Mouse (Mus musculus): ENCODE data around the gene Eed. TPM values are rescaled to one million over a fixed set of nuclear protein-coding genes. Genes with fewer than 3 reads are reported as not detected.
A peak's percentile ranks its signal among the peaks of the same experiment; 100 is the strongest.

The Eed gene
- total and polyA plus RNA-seq, 3 experiments, result 108 to 267 (median 143) TPM

DNA sequence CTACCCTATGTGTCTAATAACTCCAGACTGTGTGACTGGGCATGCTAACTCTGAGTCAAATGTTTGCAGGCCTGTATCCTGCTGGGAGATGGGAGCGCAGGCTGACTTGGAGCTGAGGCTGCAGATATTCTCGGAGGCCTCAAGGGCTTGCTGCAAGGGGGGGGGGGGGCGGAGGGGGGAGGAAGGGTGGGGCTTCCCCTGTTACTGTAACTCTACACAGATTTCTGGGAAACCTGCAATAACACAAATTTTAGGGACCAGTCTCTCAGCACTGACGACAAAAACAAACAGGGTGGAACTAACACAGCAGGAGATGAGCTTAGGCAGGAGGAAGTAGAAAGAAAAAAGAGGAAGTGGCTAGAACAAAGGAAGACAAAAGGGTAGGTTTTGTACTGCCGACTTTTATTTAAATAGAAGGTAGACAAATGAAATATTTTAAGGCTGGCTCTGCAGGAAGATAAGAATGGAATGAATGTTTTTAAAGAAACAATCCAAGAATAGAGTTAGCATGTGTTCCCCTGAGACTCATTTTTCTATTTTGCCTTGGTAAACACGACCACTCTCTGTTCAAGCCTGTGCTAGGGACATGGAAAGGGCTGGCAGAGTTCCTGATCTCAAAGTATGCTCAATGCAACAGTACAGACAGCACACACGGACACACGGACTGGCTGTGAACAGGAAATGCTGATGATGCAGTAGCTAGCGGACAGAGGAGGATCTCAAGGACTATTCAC is 42.4 kb upstream of the Eed start (continued):
- TF ChIP-seq MEF2A (IDR thresholded peaks at IDR 0.05; ENCODE audit: borderline replicate concordance, low read depth, low read length), result no peak
- TF ChIP-seq TBP (conservative IDR thresholded peaks at IDR 0.05; ENCODE audit: low read depth, low read length), result peak; percentile 63
- TF ChIP-seq ZMIZ1 (IDR thresholded peaks at IDR 0.05; ENCODE audit: low read depth, low read length), result no peak
- TF ChIP-seq ZKSCAN1 (IDR thresholded peaks at IDR 0.05; ENCODE audit: borderline replicate concordance, low read depth, low read length), result no peak
- peak; percentile 64; the same call in 1 of the 2 replicates for TF ChIP-seq ELF1 (IDR thresholded peaks at IDR 0.05; ENCODE audit: low read depth, low read length)
- no peak for TF ChIP-seq CTCF (conservative IDR thresholded peaks at IDR 0.05 in 1 of 2, IDR thresholded peaks at IDR 0.05 in 1 of 2; ENCODE audit: low read depth in 2 of 2, low read length in 2 of 2)

- Histone ChIP-seq H3K79me2 (replicated peaks; ENCODE audit: control insufficient read depth, extremely low read depth, insufficient read depth, poor library complexity, severe bottlenecking) (no peaks in the 10 kb centered on the region), H3K27me3 (replicated peaks) (no peaks in the 10 kb centered on the region), H3K9ac (ENCODE audit: insufficient read depth, low read depth) (no peak overlapping the region; the same call in 1 of the 2 replicates), H3K4me1 (ENCODE audit: control insufficient read depth in 1 of 2, insufficient read depth in 2 of 2) (peaks cover 10 to 48% of the 10 kb centered on the region in 2 experiments), H3K4me3 (replicated peaks in 1 of 3; ENCODE audit: low read depth in 2 of 3, low read length in 2 of 3, poor library complexity in 1 of 3) (no peak overlapping the region), H3K27ac (ENCODE audit: insufficient read depth, low read depth) (no peak overlapping the region), H3K4me2 (ENCODE audit: insufficient read depth, low read depth, poor library complexity, severe bottlenecking) (no peak overlapping the region), H3K36me3 (replicated peaks in 1 of 2; ENCODE audit: control insufficient read depth in 1 of 2, insufficient read depth in 1 of 2, low read length in 1 of 2) (no peaks in the 10 kb centered on the region), H3K9me3 (replicated peaks; ENCODE audit: low read length) (no peaks in the 10 kb centered on the region)
- dilution Hi-C loops (cut with MboI; ENCODE audit: extremely low pct_ligation_motif_present, extremely low pct_unique_long_range_greater_than_20kb, low sequenced_read_pairs) (no loop called here), in situ Hi-C loops (cut with MboI; ENCODE audit: low pct_ligation_motif_present, low pct_unique_long_range_greater_than_20kb, low sequenced_read_pairs) (loop anchor here (25.0 kb wide), 1 partner anchor 417 kb away; the partner anchor contains the start of genes Ccdc89 and Crebzf)
- TF ChIP-seq CHD1 (IDR thresholded peaks at IDR 0.05; ENCODE audit: low read depth, low read length) (no peak), ZC3H11A (IDR thresholded peaks at IDR 0.05; ENCODE audit: low read depth, low read length) (no peak), ETS1 (conservative IDR thresholded peaks at IDR 0.05; ENCODE audit: low read depth, low read length) (no peak), MAFK (IDR thresholded peaks at IDR 0.05; ENCODE audit: insufficient replicate concordance, low read length) (no peak), ZMIZ1 (IDR thresholded peaks at IDR 0.05; ENCODE audit: low read depth, low read length) (no peak), MXI1 (IDR thresholded peaks at IDR 0.05; ENCODE audit: low read depth, low read length) (no peak), HCFC1 (IDR thresholded peaks at IDR 0.05; ENCODE audit: low read depth, low read length) (no peak), EP300 (IDR thresholded peaks at IDR 0.05; ENCODE audit: low read length) (no peak), POLR2AphosphoS2 (IDR thresholded peaks at IDR 0.05; ENCODE audit: low read depth, low read length) (no peak), USF1 (IDR thresholded peaks at IDR 0.05; ENCODE audit: low read depth, low read length) (no peak), RAD21 (IDR thresholded peaks at IDR 0.05; ENCODE audit: low read depth, low read length) (no peak), ZKSCAN1 (IDR thresholded peaks at IDR 0.05; ENCODE audit: borderline replicate concordance, low read depth, low read length) (no peak), PAX5 (IDR thresholded peaks at IDR 0.05; ENCODE audit: low read length) (no peak), IRF4 (IDR thresholded peaks at IDR 0.05; ENCODE audit: low read depth, low read length) (no peak), MYC (IDR thresholded peaks at IDR 0.05; ENCODE audit: low read depth, low read length) (no peak), CTCF (conservative IDR thresholded peaks at IDR 0.05 in 1 of 2, IDR thresholded peaks at IDR 0.05 in 1 of 2; ENCODE audit: low read depth in 2 of 2, low read length in 2 of 2) (no peak), MEF2A (IDR thresholded peaks at IDR 0.05; ENCODE audit: borderline replicate concordance, low read depth, low read length) (no peak), ZNF384 (IDR thresholded peaks at IDR 0.05; ENCODE audit: low read depth, low read length) (no peak), MAZ (IDR thresholded peaks at IDR 0.05; ENCODE audit: low read depth, low read length) (no peak), SMC3 (IDR thresholded peaks at IDR 0.05; ENCODE audit: low read depth, low read length) (no peak)
- DNase-seq (ENCODE audit: extremely low read depth), result no peak
These were observed 39.5 kb upstream of the Eed start for GRCm38 (mm10) chr7:90020331-90020730.

Data from CH12.LX (cell line).